Mouse (Mus musculus): ENCODE data around the gene Fank1.
"Not testable (repeated sequence)": the region's sequence is repeated elsewhere in the genome, so short reads cannot be mapped to it uniquely, and the experiment has no call there.

Fank1 gene

GRCm38 (mm10) chr7:133828514-133828913 is 51.9 kb downstream of the Fank1 start:
- DNase-seq (ENCODE audit: low read depth) = no peak

GRCm38 (mm10) chr7:133829579-133829978 is 52.9 kb downstream of the Fank1 start:
- no peak for DNase-seq (ENCODE audit: low read depth)

- DNase-seq (ENCODE audit: low read depth) = no peak
These were observed 62.9 kb downstream of the Fank1 start for GRCm38 (mm10) chr7:133839546-133839945.

GRCm38 (mm10) chr7:133842079-133842478 is 65.4 kb downstream of the Fank1 start:
- DNase-seq (ENCODE audit: low read depth) = no peak

GRCm38 (mm10) chr7:133847175-133847574 is 70.5 kb downstream of the Fank1 start:
- DNase-seq (ENCODE audit: low read depth) = no peak

GRCm38 (mm10) chr7:133848180-133848579 is 71.5 kb downstream of the Fank1 start:
- DNase-seq (ENCODE audit: low read depth) = no peak

GRCm38 (mm10) chr7:133850735-133851134 is 74.1 kb downstream of the Fank1 start:
- DNase-seq (ENCODE audit: low read depth) = peak; percentile 17

- peak; percentile 60 for DNase-seq (ENCODE audit: low read depth)
These were observed 79.6 kb downstream of the Fank1 start for GRCm38 (mm10) chr7:133856278-133856677.

GRCm38 (mm10) chr7:133858506-133858905 is 81.8 kb downstream of the Fank1 start:
- DNase-seq (ENCODE audit: low read depth) = no peak

- no peak for DNase-seq (ENCODE audit: low read depth)
These were observed 82.9 kb downstream of the Fank1 start for GRCm38 (mm10) chr7:133859548-133859947.

GRCm38 (mm10) chr7:133862233-133862632 is 85.6 kb downstream of the Fank1 start:
- DNase-seq (ENCODE audit: low read depth) = no peak

- DNase-seq (ENCODE audit: low read depth) = no peak
These were observed 86.1 kb downstream of the Fank1 start for GRCm38 (mm10) chr7:133862723-133863122.

- no peak for DNase-seq (ENCODE audit: low read depth)
These were observed 86.5 kb downstream of the Fank1 start for GRCm38 (mm10) chr7:133863151-133863550.

- no peak for DNase-seq (ENCODE audit: low read depth)
These were observed 87.0 kb downstream of the Fank1 start for GRCm38 (mm10) chr7:133863684-133864083.

GRCm38 (mm10) chr7:133870265-133870664 is 93.6 kb downstream of the Fank1 start:
- no peak for DNase-seq (ENCODE audit: low read depth)

- DNase-seq (ENCODE audit: low read depth) = no peak
These were observed 96.0 kb downstream of the Fank1 start for GRCm38 (mm10) chr7:133872701-133873100.

- DNase-seq (ENCODE audit: low read depth) = no peak
These were observed 99.5 kb downstream of the Fank1 start for GRCm38 (mm10) chr7:133876139-133876538.

- DNase-seq (ENCODE audit: low read depth) = no peak
These were observed 100.1 kb downstream of the Fank1 start for GRCm38 (mm10) chr7:133876646-133877342.

GRCm38 (mm10) chr7:133879761-133880160 is 103.1 kb downstream of the Fank1 start:
- DNase-seq (ENCODE audit: low read depth) = no peak

- not testable (repeated sequence) for DNase-seq (ENCODE audit: low read depth)
These were observed 108.2 kb downstream of the Fank1 start for GRCm38 (mm10) chr7:133884759-133885431.

GRCm38 (mm10) chr7:133888926-133889920 is 112.6 kb downstream of the Fank1 start:
- no peak for DNase-seq (ENCODE audit: low read depth)

GRCm38 (mm10) chr7:133889986-133890385 is 113.3 kb downstream of the Fank1 start:
- DNase-seq (ENCODE audit: low read depth) = no peak

All from 416B (cell line).